Mouse (Mus musculus): ENCODE measurements around the gene Hist1h2ae. TPM values are rescaled to one million over a fixed set of nuclear protein-coding genes. Genes with fewer than 3 reads are reported as not detected.
"Not testable (repeated sequence)": the region's sequence is repeated elsewhere in the genome, so short reads cannot be mapped to it uniquely, and the experiment has no call there.

Gene Hist1h2ae
- polyA plus RNA-seq, 1 experiment, result 23.9 TPM

GRCm38 (mm10) chr13:23561883-23562659 lies 8.9 kb downstream of the Hist1h2ae start, which contains the start of gene Hist1h3e:
Gene Hist1h3e, minus strand, starts transcription at chr13:23562369.
- peak within 1 kb of the TSS; percentile 55 for H3K4me3 ChIP-seq (replicated peaks; ENCODE audit: control insufficient read depth, low read depth, low read length)
- not testable (repeated sequence) for H3K4me1 ChIP-seq (ENCODE audit: control insufficient read depth, insufficient read depth, low read length)
- peak; percentile 97 for TF ChIP-seq POLR2A (IDR thresholded peaks at IDR 0.05; ENCODE audit: borderline replicate concordance, control insufficient read depth, low read depth, low read length)
- peak within 1 kb of the TSS; percentile 95 for H3K27ac ChIP-seq (ENCODE audit: control insufficient read depth, insufficient read depth, low read depth, low read length, poor library complexity)
- WGBS, result under 1% methylated on average over 56 of the region's 67 CpGs

GRCm38 (mm10) chr13:23561531-23561882 lies 9.5 kb downstream of the Hist1h2ae start:
- Histone ChIP-seq H3K27ac (ENCODE audit: control insufficient read depth, insufficient read depth, low read depth, low read length, poor library complexity) (peak overlapping the region; percentile 95; the same call in 1 of the 2 replicates), H3K4me3 (replicated peaks; ENCODE audit: control insufficient read depth, low read depth, low read length) (peak overlapping the region; percentile 30)
- not testable (repeated sequence) for H3K4me1 ChIP-seq (ENCODE audit: control insufficient read depth, insufficient read depth, low read length)
- 0% methylated on average over 2 of the region's 5 CpGs for WGBS

DNA sequence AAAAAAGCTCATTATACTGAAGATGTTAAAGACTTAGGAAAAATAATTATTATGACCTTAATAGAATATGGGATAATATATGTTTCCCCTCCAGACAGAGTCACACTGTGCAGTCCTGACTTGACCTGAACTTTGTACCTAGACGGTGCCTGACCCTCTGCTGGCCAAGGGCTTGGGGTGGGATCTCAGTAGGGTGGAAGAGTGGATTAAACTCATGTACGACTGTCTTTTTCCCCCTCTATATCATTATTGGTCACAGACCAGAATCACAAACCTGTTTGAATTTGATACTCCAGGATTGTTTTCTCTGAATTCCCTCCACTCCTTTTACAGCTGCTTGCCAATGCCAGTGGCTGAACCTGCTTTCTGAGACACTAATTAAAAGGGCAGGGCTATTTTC lies 10.3 kb downstream of the Hist1h2ae start:
- peak overlapping the region; percentile 37 for H3K4me3 ChIP-seq (replicated peaks; ENCODE audit: control insufficient read depth, low read depth, low read length)
- 59% methylated on average over 2 of the region's 2 CpGs for WGBS
- H3K27ac ChIP-seq (ENCODE audit: control insufficient read depth, insufficient read depth, low read depth, low read length, poor library complexity); H3K4me1 ChIP-seq (ENCODE audit: control insufficient read depth, insufficient read depth, low read length): not testable (repeated sequence)

GRCm38 (mm10) chr13:23556906-23557305 lies 14.1 kb downstream of the Hist1h2ae start:
- H3K4me1 ChIP-seq (ENCODE audit: control insufficient read depth, insufficient read depth, low read length), result no peaks in the 10 kb centered on the region
- H3K4me3 ChIP-seq (replicated peaks; ENCODE audit: control insufficient read depth, low read depth, low read length), result no peak overlapping the region
- TF ChIP-seq POLR2A (IDR thresholded peaks at IDR 0.05; ENCODE audit: borderline replicate concordance, control insufficient read depth, low read depth, low read length), result no peak
- no peak for TF ChIP-seq CTCF (IDR thresholded peaks at IDR 0.05; ENCODE audit: control insufficient read depth, insufficient read depth, low read length)
- H3K27ac ChIP-seq (ENCODE audit: control insufficient read depth, insufficient read depth, low read depth, low read length, poor library complexity), result no peak overlapping the region
- WGBS, result 75% methylated on average over 3 of the region's 3 CpGs

- Histone ChIP-seq H3K4me1 (ENCODE audit: control insufficient read depth, insufficient read depth, low read length) (no peaks in the 10 kb centered on the region), H3K4me3 (replicated peaks; ENCODE audit: control insufficient read depth, low read depth, low read length) (peak overlapping the region; percentile 72), H3K27ac (ENCODE audit: control insufficient read depth, insufficient read depth, low read depth, low read length, poor library complexity) (peak overlapping the region; percentile 97)
- under 1% methylated on average over 18 of the region's 18 CpGs for WGBS
- TF ChIP-seq POLR2A (IDR thresholded peaks at IDR 0.05; ENCODE audit: borderline replicate concordance, control insufficient read depth, low read depth, low read length) (peak; percentile 28; the same call in 1 of the 2 replicates), CTCF (IDR thresholded peaks at IDR 0.05; ENCODE audit: control insufficient read depth, insufficient read depth, low read length) (no peak)
Measured at GRCm38 (mm10) chr13:23555839-23556416, 15.1 kb downstream of the Hist1h2ae start.

DNA sequence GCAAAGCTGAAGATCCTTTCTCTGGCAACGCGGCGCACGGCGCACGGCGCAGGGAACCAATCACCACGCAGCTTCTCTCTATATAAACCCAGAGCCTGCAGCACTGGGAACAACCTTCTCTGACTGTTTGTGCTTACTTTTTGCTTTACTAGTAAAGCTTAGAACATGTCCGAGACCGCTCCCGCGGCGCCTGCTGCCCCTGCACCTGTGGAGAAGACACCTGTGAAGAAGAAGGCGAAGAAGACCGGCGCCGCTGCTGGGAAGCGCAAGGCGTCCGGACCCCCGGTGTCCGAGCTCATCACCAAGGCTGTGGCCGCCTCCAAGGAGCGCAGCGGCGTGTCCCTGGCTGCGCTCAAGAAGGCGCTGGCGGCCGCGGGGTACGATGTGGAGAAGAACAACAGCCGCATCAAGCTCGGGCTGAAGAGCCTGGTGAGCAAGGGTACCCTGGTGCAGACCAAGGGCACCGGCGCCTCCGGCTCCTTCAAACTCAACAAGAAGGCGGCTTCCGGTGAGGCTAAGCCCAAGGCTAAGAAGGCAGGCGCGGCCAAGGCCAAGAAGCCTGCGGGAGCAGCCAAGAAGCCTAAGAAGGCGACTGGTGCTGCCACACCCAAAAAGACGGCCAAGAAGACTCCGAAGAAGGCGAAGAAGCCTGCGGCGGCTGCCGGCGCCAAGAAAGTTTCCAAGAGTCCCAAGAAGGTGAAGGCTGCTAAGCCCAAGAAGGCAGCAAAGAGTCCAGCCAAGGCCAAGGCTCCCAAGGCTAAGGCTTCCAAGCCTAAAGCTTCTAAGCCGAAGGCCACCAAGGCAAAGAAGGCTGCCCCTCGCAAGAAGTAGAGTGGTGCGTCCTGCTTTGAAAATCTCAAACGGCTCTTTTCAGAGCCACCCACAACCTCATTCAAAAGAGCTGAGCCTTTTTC lies 15.8 kb downstream of the Hist1h2ae start:
- H3K4me3 ChIP-seq (replicated peaks; ENCODE audit: control insufficient read depth, low read depth, low read length), result peak overlapping the region; percentile 72
- peak overlapping the region; percentile 97 for H3K27ac ChIP-seq (ENCODE audit: control insufficient read depth, insufficient read depth, low read depth, low read length, poor library complexity)
- no peak for TF ChIP-seq CTCF (IDR thresholded peaks at IDR 0.05; ENCODE audit: control insufficient read depth, insufficient read depth, low read length)
- peak; percentile 99 for TF ChIP-seq POLR2A (IDR thresholded peaks at IDR 0.05; ENCODE audit: borderline replicate concordance, control insufficient read depth, low read depth, low read length)
- WGBS, result under 1% methylated on average over 54 of the region's 54 CpGs
- no peaks in the 10 kb centered on the region for H3K4me1 ChIP-seq (ENCODE audit: control insufficient read depth, insufficient read depth, low read length)

DNA sequence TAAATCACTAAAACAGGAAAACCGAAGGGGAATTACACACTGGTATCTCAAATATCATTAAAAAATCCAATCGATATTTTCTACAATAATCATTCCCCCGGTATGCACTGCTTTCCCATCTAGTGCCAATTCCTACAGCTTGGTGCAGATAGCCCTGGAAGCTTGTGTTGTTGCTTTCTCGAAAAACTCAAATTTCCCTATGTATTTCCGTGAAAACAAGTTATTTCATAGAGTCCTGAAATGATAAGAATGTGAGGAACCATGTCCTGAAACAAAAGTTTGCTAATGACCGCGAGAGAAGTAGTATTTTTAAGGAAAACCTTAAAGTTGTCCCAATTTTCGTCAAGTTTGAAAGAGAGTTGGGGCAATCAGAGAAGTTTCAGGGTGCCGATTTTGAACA lies 16.6 kb downstream of the Hist1h2ae start:
- TF ChIP-seq POLR2A (IDR thresholded peaks at IDR 0.05; ENCODE audit: borderline replicate concordance, control insufficient read depth, low read depth, low read length) (no peak), CTCF (IDR thresholded peaks at IDR 0.05; ENCODE audit: control insufficient read depth, insufficient read depth, low read length) (no peak)
- Histone ChIP-seq H3K27ac (ENCODE audit: control insufficient read depth, insufficient read depth, low read depth, low read length, poor library complexity) (no peak overlapping the region; the same call in 1 of the 2 replicates), H3K4me3 (replicated peaks; ENCODE audit: control insufficient read depth, low read depth, low read length) (peak overlapping the region; percentile 45), H3K4me1 (ENCODE audit: control insufficient read depth, insufficient read depth, low read length) (no peaks in the 10 kb centered on the region)
- 20% methylated on average over 9 of the region's 9 CpGs for WGBS

- Histone ChIP-seq H3K4me3 (replicated peaks; ENCODE audit: control insufficient read depth, low read depth, low read length) (no peak within 1 kb of the TSS), H3K27ac (ENCODE audit: control insufficient read depth, insufficient read depth, low read depth, low read length, poor library complexity) (peak within 1 kb of the TSS; percentile 45; the same call in 1 of the 2 replicates), H3K4me1 (ENCODE audit: control insufficient read depth, insufficient read depth, low read length) (no peaks in the 10 kb centered on the region)
- TF ChIP-seq POLR2A (IDR thresholded peaks at IDR 0.05; ENCODE audit: borderline replicate concordance, control insufficient read depth, low read depth, low read length) (no peak), CTCF (IDR thresholded peaks at IDR 0.05; ENCODE audit: control insufficient read depth, insufficient read depth, low read length) (no peak)
Measured at GRCm38 (mm10) chr13:23552962-23553361, 18.1 kb downstream of the Hist1h2ae start, which contains the start of gene Hist1h1d. Gene Hist1h1d, plus strand, starts transcription at chr13:23553262.

All from bone marrow, adult 2 months (tissue).